Mouse (Mus musculus): ENCODE measurements around the gene Adam19.
"Not testable (repeated sequence)": the region's sequence is repeated elsewhere in the genome, so short reads cannot be mapped to it uniquely, and the experiment has no call there.

The Adam19 gene

GRCm38 (mm10) chr11:46128548-46128945, 72.8 kb downstream of the Adam19 start:
- peak; percentile 80 for DNase-seq (ENCODE audit: low spot score)

DNA sequence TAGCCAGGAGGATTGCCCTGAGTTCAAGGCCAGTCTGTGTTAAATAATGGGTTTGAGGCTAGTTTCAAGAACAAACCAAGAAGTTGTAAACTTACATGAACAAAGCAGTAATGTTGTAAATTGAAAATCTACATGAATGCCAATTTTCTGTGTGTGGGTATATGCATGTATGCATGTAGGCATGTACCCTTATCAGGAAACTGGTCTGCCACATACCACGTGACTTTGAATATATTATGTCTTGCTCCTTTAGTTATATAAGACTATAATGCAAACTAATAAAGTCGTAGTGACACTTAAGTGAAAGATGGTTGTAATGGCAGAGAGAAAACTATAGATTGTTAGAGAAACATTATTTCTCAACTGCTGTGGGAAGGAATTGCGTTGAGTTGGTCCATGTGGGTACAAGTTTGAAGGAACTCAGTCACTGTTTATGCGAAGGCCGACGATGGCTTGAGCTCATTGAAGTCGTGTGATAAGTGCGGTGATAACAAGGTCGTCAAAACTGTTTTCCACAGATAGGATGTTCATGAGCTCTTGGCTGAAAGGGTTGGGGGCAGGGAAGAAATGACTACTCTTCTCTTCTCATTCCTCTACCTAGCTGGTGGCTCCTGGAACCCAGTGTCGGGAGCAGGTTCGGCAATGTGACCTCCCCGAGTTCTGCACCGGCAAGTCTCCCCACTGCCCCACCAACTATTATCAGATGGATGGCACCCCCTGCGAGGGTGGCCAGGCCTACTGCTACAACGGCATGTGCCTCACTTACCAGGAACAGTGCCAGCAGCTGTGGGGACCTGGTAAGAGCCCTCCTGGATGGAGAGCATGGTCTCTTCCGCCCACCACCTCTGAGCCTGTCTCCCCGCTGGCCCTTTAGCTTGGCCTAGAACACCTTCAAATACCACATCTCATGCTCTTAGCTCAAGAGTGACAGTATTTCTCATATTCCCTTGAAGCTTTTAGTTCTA, 75.5 kb downstream of the Adam19 start:
- DNase-seq (ENCODE audit: low spot score), result no peak

DNA sequence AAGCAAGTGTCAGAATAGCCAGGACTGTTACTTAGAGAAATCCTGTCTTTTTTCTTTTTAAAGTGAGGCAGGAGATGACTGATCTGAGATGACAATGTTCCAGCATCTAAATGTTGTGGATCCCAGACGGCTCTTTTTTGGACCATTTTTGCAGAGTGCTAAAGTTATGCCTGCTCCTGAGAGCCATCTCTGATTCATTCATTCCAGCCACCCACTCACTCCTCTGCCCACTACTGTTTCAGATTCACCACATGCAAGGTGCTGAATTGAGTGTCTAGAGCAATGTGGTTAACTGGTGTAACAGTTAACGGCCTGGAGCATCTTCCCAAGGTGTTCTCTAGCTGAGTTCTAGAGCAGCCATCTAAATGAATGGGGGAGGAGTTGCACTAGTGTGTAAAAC, 79.1 kb downstream of the Adam19 start:
- DNase-seq (ENCODE audit: low spot score), result no peak

GRCm38 (mm10) chr11:46143342-46143741, 87.5 kb downstream of the Adam19 start:
- no peak for DNase-seq (ENCODE audit: low spot score)

DNA sequence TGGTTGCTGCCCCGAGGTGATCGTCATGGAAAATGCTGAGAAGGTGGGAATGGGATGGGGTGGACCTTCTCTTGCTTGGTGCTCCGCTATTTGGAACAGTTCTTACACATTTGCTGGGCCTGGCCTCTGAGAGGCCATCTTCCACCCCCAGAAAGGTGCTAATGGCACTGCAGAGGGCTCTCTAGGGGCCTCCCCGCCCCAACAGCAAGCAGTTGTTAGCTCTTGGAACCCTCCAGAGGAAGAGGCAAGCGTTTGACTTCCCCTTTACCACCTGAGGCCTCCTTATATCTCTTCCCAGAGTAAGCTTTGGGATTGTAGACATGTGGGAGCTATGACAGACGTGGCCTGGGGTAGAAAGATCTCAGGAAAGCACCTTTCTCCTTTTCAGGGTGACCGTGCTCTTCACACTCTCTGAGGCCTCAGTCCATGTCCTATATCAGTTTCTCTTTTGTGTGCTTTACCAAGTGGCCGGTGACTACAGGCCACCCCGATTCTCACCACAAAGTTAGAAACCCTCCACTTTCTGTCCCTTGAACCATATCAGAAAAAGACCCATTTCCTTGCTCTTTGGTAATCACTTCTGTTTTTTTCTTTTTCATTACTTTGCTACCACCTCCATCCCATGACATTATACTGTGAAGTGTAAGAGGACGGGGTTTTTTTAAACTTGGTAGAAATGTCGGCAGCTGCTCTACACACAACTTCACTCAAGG, 89.5 kb downstream of the Adam19 start:
- no peak for DNase-seq (ENCODE audit: low spot score)

- no peak for DNase-seq (ENCODE audit: low spot score)
These were observed 90.8 kb downstream of the Adam19 start for GRCm38 (mm10) chr11:46146619-46147018.

DNA sequence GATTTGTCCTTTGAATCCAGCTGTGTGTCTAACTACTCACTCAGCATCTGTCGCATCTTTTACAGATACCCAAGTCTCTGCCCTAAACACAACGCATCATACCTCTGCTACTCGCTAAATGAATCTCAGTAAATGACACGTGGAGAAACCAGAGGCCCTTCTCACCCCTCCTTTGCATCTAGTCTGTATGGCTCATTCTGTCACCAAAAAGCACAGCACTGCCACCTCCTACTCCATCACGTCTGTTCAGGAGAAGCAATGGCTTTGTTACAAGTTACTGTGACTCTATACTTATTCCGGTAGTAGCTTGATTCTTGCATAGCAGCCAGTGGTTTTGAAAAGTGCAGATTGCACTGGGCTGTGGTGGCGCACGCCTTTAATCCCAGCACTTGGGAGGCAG, 101.2 kb downstream of the Adam19 start:
- DNase-seq (ENCODE audit: low spot score), result no peak

DNA sequence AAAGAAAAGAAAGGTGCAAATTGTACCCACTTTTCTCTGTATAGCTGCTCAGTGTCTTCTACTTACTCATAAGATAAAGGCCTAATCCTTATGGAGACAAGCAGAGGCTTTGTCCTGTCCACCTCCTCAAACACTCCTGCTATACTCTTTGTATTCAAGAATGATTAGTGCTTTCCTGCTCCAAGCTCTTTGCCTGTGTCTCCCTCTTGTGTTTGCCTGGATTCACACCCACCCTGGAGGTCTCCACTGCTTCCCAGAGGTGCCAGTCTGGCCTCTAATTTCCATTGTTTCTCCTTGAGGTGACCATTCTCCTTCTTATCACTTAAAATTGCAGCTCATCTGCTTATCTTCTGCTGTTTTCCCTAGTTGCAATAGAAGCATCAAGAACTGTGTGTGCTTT, 101.7 kb downstream of the Adam19 start:
- no peak for DNase-seq (ENCODE audit: low spot score)

- peak; percentile 5 for DNase-seq (ENCODE audit: low spot score)
These were observed 110.2 kb downstream of the Adam19 start, which contains the start of gene Nipal4 for GRCm38 (mm10) chr11:46165866-46166585. Gene Nipal4 (minus strand): TSS chr11:46166508.

DNA sequence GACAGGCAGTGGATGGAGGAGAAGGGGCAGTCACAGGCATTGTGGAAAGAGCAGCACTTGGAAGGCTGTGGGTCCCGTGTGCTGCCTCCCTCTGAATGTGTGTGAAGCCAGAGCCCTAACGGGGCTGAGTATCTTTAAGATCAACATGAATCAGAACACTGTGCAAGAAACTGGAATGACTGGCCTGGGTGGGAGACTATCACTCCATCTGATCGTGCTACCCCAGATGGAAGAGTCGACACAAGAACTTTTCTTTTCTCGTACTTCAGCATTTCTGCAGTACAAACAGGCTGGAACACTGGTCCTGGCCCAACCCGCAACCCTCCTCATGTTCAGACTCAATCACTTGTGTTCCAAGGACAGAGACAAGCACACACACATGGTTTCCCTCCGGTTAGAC, 112.7 kb downstream of the Adam19 start:
- DNase-seq (ENCODE audit: low spot score), result no peak

DNA sequence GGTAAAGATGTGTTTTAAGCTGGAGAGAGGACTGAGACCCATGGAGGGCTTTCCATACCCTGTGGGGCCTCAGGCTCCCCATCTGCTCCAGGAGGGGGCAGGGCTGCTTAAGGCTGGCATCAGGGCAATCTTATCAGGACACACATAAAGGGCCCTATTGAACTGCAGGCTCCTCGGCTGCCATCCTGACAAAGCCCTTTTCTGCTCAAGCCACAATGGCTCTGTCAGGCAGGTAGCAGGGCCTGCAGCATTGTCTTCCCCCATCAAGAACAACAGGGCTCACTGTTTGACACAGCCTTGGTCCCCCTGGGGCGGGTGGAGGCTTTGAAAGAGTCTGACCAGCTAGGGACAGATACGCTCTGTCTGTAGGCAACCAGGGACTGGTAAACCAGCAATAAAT, 114.1 kb downstream of the Adam19 start:
- no peak for DNase-seq (ENCODE audit: low spot score)

- DNase-seq (ENCODE audit: low spot score), result no peak
These were observed 116.3 kb downstream of the Adam19 start for GRCm38 (mm10) chr11:46172128-46172527.

DNA sequence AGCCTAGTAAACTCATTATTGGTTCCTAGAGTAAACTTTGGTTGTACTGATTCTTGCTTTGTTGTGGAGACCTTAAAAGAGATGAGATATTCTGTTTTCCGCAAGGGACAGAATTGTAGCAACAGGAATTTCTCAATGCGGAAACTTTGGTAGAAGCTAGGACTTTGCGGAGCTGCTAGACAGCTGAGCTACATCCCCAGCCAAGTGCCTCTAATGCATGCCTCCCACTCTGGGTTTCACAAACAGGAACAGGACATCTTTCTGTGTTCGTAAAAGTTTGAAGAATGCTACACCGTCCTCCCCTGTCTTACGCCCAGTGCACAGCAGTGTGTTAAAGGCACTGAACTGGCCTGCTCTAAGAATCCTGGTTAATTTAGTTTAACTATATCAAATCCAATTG, 120.4 kb downstream of the Adam19 start:
- no peak for DNase-seq (ENCODE audit: low spot score)

DNA sequence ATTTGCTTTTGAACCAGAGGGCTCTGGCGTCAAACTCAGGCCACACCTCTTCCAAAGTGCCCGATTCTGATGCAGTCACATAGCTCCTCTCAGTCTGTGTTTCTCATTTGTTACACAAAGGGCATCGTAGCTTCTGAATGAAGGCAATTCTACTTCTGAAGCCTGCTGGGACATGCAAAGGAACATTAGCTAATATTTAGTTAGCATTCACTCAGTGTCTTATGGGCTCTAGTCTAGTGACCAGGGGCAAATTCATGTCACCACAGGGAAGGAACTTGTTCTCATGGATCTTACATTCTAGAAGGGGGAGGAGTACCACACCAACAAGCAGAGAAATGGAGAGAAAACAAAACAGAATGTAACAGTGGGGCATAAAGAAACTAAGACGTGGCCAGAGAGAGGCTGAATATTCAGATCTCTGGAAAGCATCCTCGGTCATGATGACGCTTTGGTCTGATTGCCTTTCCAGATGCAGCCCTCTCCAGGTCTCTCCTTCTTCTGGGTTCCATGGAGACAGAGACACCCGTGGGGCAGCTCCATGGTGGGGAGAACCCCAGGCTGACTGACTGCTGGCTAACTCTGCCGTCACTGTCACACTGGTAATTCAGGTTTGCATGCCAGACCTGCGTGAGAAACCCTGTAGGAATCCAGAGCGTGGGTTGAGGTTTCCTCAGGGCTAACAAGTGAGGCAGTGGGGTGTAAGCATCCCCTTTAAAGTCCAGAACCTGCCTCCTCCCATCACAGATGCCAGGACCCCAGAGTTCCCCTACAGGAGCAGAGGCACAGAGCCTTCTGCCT, 121.7 kb downstream of the Adam19 start:
- no peak for DNase-seq (ENCODE audit: low spot score)

GRCm38 (mm10) chr11:46182031-46182430, 126.2 kb downstream of the Adam19 start:
- DNase-seq (ENCODE audit: low spot score), result not testable (repeated sequence)

- no peak for DNase-seq (ENCODE audit: low spot score)
These were observed 129.2 kb downstream of the Adam19 start for GRCm38 (mm10) chr11:46184946-46185345.

- DNase-seq (ENCODE audit: low spot score), result no peak
These were observed 129.7 kb downstream of the Adam19 start for GRCm38 (mm10) chr11:46185486-46185885.

- no peak for DNase-seq (ENCODE audit: low spot score)
These were observed 132.5 kb downstream of the Adam19 start for GRCm38 (mm10) chr11:46188283-46188682.

DNA sequence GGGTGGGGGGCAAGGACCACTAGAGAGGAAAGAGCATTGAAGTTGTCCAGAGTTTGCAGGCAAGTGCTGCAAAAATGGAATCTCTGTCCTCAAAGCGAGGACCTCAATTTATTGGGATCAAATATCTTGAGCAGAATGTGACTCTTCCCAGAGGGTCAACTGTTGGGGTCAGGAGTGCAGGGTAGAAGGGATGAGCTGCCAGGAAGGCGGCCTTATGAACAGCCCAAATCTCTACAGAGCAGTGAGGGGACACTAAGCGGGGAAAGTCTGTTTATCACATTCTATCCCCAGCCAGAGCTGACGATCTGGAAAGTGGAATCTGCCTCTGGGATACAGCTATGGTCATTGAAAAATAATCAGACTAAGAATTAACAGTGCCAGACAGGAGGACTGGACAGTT, 138.4 kb downstream of the Adam19 start:
- no peak for DNase-seq (ENCODE audit: low spot score)

Data from lung, postnatal 25 days (tissue).